Mouse (Mus musculus) E14TG2a.4 (cell line): ENCODE measurements around the gene Taf1c.

ENCODE experiments used
- CTCF ChIP-seq: conservative IDR thresholded peaks from 2 replicates; pipeline ENCODE4 v1.5.1; 2014; ENCODE audit warnings: low read length
- POU5F1 ChIP-seq: IDR thresholded peaks from 2 replicates; pipeline ENCODE4 v1.6.1; 2014; ENCODE audit warnings: low read length, borderline replicate concordance

DNA sequence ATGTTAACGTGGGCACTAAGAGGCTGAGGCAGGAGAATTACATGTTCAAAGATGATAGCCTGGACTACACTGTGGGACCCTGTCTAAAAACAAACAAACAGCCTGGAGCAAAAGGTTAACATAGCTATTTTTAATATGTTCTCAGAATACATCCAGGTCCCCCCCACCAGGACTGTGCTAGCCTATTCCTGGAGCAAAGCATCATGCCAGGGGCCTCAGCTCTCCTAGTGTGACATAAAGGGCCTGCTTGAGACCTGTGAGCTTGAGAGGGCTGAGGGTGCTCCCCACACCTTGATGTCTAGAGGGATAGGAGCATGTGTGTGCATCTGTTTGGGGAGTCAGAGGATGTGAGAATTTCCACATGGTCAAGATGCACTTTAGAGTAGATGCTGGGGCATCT lies 18.7 kb upstream of the Taf1c start:
- TF ChIP-seq CTCF (no peak), POU5F1 (no peak)
